Mouse (Mus musculus) gastrocnemius, postnatal 36 days (tissue): ENCODE measurements around the gene Rhbdf1. TPM values are rescaled to one million over a fixed set of nuclear protein-coding genes. Genes with fewer than 3 reads are reported as not detected.

ENCODE experiments used
- DNase-seq, 2 experiments: peaks; one replicate each; pipeline ENCODE4 v3.0.0; 2022
- intact Hi-C: fragments of 180-260 bp; cut with DNase I; formaldehyde crosslinking; loops from one replicate; pipeline ENCODE4 v1.15.1; 2025
- long read RNA-seq, 2 experiments: library from polyadenylated mRNA; stranded (forward); transcript quantifications; one replicate each; pipeline ENCODE4 v2.0.0; 2021
- total RNA-seq, 2 experiments: library from RNA; stranded (reverse); gene quantifications; 2 replicates each; pipeline ENCODE4 v1.2.3; 2021

The Rhbdf1 gene
- total RNA-seq: 10 to 100 TPM; 15.6 to 19.5 TPM
- long read RNA-seq, experiment 1, partial matches to known transcripts: 3 of 11 reads
- long read RNA-seq, experiment 1, other reads (novel, unspliced or antisense): 7 of 11 reads
- long read RNA-seq, experiment 2, partial matches to known transcripts: 3 of 12 reads
- long read RNA-seq, experiment 2, other reads (novel, unspliced or antisense): 9 of 12 reads

GRCm38 (mm10) chr11:32221951-32222409 is at the start of gene Rhbdf1:
Rhbdf1 (minus strand) TSS chr11:32222300.
- DNase-seq: peak; percentile 48 to 60
- intact Hi-C loops: no loop called here

- DNase-seq: no peak
- intact Hi-C loops: no loop called here
Observed at GRCm38 (mm10) chr11:32271178-32271577, 49.1 kb upstream of the Rhbdf1 start.

- intact Hi-C loops: no loop called here
- DNase-seq: no peak
Observed at GRCm38 (mm10) chr11:32268952-32269351, 46.9 kb upstream of the Rhbdf1 start.

- intact Hi-C loops: no loop called here
- DNase-seq: no peak
Observed at GRCm38 (mm10) chr11:32267964-32268363, 45.9 kb upstream of the Rhbdf1 start.

- DNase-seq: peak; percentile 92 to 97
- intact Hi-C loops: no loop called here
Observed at GRCm38 (mm10) chr11:32267188-32267884, 45.2 kb upstream of the Rhbdf1 start, which contains the start of gene Nprl3. Nprl3 (minus strand) TSS chr11:32267707.

GRCm38 (mm10) chr11:32266776-32267175 is 44.7 kb upstream of the Rhbdf1 start:
- DNase-seq: no peak
- intact Hi-C loops: no loop called here

GRCm38 (mm10) chr11:32266194-32266593 is 44.1 kb upstream of the Rhbdf1 start:
- intact Hi-C loops: no loop called here

GRCm38 (mm10) chr11:32265117-32265738 is 43.1 kb upstream of the Rhbdf1 start:
- no peak for DNase-seq
- intact Hi-C loops: no loop called here

More at GRCm38 (mm10) chr11:32266194-32266593, 44.1 kb upstream of the Rhbdf1 start:
- no peak for DNase-seq

GRCm38 (mm10) chr11:32262674-32263415 is 40.7 kb upstream of the Rhbdf1 start:
- DNase-seq: no peak
- intact Hi-C loops: no loop called here

- intact Hi-C loops: no loop called here
- no peak for DNase-seq
Observed at GRCm38 (mm10) chr11:32256566-32256965, 34.5 kb upstream of the Rhbdf1 start.

- no peak for DNase-seq
- intact Hi-C loops: no loop called here
Observed at GRCm38 (mm10) chr11:32256146-32256545, 34.0 kb upstream of the Rhbdf1 start.

- intact Hi-C loops: no loop called here
- no peak for DNase-seq
Observed at GRCm38 (mm10) chr11:32253121-32253520, 31.0 kb upstream of the Rhbdf1 start.

GRCm38 (mm10) chr11:32250880-32251763 is 29.0 kb upstream of the Rhbdf1 start:
- DNase-seq: no peak
- intact Hi-C loops: no loop called here

- DNase-seq: no peak
- intact Hi-C loops: no loop called here
Observed at GRCm38 (mm10) chr11:32248350-32248749, 26.2 kb upstream of the Rhbdf1 start.

- intact Hi-C loops: no loop called here
- no peak for DNase-seq
Observed at GRCm38 (mm10) chr11:32247068-32247467, 25.0 kb upstream of the Rhbdf1 start.

- intact Hi-C loops: no loop called here
- no peak for DNase-seq
Observed at GRCm38 (mm10) chr11:32245614-32246013, 23.5 kb upstream of the Rhbdf1 start.

GRCm38 (mm10) chr11:32244617-32245016 is 22.5 kb upstream of the Rhbdf1 start:
- no peak for DNase-seq
- intact Hi-C loops: no loop called here

GRCm38 (mm10) chr11:32244064-32244463 is 22.0 kb upstream of the Rhbdf1 start:
- intact Hi-C loops: no loop called here
- DNase-seq: peak in 1 of 2 experiments; percentile 51

- intact Hi-C loops: no loop called here
- DNase-seq: no peak
Observed at GRCm38 (mm10) chr11:32243205-32243955, 21.3 kb upstream of the Rhbdf1 start.
